Mouse (Mus musculus): Measurements from ENCODE around the gene Sorbs1.

Gene Sorbs1

DNA sequence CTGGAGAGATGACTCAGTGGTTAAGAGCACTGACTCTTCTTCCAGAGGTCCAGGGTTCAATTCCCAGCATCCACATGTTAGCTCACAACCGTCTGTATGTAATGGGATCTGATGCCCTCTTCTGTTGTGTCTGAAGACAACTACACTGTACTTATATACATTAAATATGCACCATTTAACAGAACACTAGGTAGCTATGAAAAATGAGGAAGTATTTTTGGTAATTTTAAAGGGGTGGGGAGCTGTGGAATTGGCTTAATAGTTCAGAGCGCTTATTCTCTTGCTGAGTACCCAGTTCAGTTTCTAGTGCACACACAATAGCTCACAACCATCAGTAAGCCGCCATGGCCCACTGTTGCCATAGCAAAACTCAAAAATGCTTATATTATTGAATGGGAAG lies 2.0 kb upstream of the Sorbs1 start:
- no peak for ATAC-seq (ENCODE audit: insufficient number of reproducible peaks, low FRiP score, low TSS enrichment)

DNA sequence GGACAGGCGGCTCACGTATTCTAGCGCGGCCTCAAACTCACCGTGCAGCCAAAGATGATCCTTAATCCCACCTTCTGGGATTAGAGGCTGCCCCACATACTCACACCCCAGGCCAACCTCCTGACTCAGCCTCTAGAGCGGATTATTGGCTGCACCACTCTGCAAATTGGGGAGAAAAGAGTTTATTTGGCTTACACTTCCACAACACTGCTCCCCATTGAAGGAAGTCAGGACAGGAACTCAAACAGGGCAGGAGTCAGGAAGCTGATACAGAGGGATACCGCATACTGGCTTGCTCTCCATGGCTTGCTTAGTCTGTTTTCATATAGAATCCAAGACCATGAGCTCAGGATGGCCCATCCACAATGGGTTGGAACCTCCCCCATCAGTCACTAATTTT lies 797 bp upstream of the Sorbs1 start:
- ATAC-seq (ENCODE audit: insufficient number of reproducible peaks, low FRiP score, low TSS enrichment) = no peak

DNA sequence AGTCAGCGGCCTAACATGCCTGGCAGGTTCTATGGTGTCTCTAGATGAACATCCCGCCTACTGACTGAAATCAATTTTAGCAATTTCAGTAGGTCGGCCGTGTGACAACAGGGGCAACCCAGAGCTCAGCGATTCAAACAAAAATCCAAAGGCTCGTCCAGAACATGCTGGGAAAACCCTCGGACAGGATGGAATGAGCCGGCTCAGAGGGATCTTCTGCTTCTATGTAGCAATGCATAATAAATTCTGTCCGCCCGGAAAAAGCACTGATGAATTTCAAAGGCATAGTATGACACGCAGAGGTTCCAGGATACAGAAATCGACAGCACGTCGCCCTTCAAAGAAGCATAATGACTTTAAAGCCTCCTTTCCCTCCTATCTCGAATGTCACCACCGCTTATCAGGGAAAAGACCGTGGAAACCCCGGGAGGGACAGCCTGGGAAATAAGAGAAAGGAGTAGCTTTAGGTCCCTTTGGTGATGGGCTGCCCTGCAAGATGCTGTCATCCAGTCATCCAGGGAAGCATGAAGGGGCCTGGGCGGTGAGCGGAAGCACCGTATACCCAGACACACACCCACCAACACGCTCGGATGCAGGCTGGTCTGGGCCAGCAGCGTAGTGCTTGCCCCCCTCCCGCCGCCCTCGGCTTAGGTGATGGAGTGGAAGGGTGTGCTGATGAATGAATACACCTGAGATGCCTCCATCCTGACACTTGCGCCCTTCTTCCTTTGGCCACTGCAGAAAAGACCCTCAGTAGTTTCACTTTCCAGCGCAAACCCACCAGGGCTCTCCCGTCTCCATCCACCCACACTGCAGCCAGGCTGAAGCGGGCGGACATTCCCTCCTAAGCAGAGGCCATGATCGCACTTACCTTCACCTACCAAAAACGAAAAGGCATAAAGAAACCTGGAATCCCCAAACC lies 818 bp downstream of the Sorbs1 start:
- peak; percentile 51 for ATAC-seq (ENCODE audit: insufficient number of reproducible peaks, low FRiP score, low TSS enrichment)

DNA sequence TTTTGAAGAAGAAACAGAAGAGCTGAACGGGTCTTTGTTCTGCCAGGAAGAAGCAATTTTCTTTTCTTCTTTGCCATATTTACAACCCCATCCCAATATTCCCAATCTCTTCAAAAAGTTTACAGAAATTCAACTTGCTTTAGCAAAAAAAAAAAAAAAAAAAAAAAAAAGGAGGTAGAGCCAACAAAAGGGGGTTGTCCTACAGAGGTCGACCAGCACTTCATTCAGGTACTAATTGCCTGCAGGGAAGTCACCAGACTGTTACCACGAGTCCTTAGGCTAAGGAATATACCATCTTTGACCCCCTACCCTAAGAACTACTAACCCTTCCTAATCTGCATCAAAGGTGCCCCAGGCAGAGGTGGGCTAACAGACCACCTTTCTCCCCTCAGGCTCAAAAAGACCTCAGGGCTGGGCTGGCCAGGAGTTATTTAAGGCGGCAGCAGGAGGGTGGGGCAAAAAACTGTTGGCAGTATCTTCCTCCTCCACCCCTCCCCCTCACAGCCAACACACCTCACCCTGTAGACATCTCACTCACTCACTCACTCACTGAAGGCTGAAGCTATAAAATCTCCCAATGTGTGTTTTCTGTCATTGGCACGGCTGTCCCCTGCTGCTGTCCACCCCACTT lies 1.8 kb downstream of the Sorbs1 start:
- no peak for ATAC-seq (ENCODE audit: insufficient number of reproducible peaks, low FRiP score, low TSS enrichment)

DNA sequence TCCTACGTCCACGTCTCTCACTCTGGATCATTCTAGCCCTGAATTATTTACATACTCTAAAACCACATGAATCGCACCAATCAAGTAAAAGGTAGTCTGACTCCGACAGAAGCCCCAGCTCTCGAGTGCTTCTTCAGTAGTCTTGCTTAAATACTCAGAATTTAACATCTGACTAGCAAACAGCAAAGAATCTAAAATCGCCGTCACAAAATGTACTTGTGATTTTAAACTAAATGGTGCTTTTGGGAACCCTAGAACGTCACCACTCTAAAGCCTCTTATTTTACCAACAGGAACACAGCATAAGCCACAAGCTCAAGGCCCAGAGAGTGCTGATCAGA lies 2.5 kb downstream of the Sorbs1 start:
- ATAC-seq (ENCODE audit: insufficient number of reproducible peaks, low FRiP score, low TSS enrichment) = no peak

DNA sequence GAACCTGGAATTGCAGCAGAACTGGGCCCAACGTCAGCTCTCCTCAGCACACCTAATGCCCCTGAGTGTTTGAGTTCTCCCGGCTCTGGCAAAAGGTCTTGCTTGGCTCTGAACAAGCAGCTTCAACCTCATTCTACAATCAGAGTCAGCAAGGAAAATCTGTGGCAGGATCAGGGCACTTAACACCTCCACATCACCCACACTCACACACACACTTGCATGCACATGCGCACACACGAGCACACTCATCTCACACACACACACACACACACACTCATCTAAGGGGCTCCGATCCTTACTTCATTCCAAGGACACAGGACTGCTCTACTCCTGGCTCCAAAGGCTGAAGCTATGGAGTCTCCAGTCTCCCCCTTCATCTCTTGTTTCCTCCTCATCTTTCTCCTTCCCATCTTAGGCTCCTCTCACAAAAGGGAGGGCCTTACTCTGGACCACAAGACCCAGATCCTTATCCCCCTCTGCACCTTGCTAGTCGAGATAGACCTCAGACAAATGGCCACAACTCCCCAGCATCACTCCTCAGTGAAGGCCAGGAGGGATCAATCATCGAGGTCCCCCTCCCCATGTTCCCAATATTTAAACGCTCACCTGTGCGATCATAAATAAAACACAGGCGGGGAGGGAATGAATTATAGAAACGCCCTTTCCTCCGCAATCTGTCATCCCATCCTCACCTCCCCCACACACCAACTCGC lies 3.0 kb downstream of the Sorbs1 start:
- no peak for ATAC-seq (ENCODE audit: insufficient number of reproducible peaks, low FRiP score, low TSS enrichment)

DNA sequence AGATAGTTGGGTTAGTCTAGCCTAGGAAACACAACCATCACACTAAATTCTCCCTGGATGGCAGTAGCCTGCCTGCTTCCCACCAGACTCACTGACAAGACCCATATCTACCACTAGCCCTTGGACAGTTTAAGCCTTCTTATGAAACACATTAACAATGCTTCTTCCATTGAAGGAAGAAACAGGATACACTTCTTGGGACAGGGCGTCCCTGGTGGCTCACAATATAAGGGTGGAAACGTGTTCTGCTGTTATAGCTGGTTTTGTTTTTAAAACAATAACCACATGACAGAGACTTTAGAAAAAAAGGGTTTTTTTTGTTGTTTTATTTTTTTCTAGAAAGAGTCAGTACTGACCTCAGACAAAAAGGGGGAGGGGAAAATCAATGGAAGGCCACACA lies 4.3 kb downstream of the Sorbs1 start:
- no peak for ATAC-seq (ENCODE audit: insufficient number of reproducible peaks, low FRiP score, low TSS enrichment)

DNA sequence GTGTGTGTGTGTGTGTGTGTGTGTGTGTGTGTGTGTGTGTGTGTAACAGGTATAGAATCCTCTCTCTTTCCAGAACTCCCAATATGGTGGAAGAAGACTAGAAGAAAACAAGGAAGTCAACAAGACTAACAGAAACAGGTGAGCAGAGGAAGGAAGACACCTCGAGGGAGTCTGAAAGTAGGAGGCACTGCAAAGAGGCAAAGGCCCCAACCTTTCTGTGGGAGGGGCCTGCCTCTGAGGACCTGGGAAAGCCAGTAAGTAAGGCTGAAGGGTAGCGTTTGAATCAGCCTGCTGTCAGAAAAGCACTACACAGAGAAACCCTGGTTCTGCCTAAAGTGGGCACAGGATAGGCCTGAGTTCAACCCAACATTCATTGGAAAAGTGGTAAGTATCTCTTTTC lies 4.7 kb downstream of the Sorbs1 start:
- ATAC-seq (ENCODE audit: insufficient number of reproducible peaks, low FRiP score, low TSS enrichment) = no peak

DNA sequence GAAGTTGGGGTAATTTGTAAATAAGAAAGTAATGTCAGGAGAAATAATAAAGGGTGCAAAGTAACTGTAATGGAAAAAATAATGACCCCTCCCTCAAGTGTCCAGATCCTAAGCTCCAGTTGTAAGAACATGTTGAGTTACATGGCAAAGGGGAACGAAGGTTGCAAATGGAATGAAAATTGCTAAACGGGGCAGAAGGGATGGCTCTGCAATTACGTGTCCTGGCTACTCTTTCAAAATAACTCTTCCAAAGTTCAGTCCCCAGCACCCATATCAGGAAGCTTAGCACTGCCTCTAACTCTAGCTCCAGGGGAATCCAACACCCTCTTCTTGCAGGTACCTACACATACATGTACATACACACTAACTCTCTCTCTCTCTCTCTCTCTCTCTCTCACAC lies 6.6 kb downstream of the Sorbs1 start:
- ATAC-seq (ENCODE audit: insufficient number of reproducible peaks, low FRiP score, low TSS enrichment) = no peak

DNA sequence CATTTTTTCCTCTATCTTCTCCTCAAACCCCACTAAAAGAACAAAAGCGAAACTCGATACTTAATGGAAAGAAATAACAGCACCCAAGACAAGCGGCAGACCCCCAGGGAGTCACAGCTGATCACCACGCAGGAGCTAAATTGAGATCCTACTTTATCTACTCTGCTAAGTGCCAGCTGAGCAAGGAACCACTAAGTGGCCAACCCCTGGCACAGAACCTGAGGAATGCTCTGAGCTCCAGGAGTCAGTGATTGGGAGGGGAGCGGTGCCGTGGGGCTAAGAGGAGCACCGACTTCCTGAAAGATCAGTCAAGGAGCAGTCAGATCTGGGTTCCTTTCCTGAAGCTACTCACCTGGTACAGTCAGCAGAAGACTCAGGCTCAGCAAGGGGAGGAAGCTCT lies 9.2 kb downstream of the Sorbs1 start:
- ATAC-seq (ENCODE audit: insufficient number of reproducible peaks, low FRiP score, low TSS enrichment) = no peak

DNA sequence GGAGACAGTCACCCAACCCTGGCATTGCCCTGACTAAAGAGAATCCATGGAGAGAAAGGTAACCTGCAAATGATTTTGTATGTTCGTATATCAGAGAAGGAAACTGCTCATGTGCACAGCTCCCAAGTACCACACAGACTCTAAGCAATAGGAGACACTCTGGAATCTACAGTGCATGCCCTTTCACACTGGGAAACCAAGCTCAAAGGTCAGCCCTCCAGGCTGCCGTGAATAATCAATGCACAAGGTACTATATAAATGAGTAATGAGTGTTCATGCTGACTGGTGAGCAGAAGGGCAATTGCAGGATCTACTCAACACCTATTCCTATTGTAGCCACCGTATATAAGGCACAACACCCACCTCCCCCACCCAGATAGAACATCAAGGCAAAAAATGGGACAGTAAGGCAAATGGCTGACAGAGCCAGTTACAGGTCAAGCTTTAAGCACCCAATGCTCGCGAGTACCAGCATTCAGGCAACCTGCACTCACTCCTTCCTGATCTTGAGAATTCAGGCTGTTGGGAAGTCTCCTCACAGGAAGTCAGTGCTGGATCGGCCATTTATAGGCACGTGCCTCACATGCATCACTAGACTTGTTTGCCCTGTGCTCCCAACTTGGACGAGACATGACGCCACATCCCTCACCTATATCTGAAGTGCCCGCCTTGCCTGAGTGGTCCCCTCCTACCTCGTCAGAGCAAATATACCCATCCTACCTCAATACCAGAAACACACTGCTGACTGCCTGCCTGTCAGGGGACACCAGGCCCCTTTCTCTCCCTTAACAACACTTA lies 13.4 kb downstream of the Sorbs1 start:
- ATAC-seq (ENCODE audit: insufficient number of reproducible peaks, low FRiP score, low TSS enrichment) = no peak

DNA sequence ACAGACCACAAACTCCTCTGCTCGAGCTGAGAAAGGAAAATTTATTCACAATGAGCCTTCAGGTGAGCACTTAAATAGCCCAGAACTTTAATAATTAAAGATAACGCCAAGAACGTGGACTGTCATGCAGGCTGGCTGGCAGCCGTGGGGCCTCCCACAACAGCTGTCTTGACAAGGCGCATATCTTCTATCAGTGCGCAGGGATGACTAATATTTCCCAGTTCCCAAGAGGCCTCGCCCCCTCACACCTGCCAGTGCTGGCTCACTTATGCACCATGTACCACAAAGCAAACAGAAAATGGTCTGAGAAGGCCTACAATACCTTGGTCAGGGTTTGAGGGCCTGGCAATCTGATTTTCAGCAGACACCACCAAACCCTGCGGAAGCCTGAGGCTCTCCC lies 14.4 kb downstream of the Sorbs1 start:
- ATAC-seq (ENCODE audit: insufficient number of reproducible peaks, low FRiP score, low TSS enrichment) = no peak

DNA sequence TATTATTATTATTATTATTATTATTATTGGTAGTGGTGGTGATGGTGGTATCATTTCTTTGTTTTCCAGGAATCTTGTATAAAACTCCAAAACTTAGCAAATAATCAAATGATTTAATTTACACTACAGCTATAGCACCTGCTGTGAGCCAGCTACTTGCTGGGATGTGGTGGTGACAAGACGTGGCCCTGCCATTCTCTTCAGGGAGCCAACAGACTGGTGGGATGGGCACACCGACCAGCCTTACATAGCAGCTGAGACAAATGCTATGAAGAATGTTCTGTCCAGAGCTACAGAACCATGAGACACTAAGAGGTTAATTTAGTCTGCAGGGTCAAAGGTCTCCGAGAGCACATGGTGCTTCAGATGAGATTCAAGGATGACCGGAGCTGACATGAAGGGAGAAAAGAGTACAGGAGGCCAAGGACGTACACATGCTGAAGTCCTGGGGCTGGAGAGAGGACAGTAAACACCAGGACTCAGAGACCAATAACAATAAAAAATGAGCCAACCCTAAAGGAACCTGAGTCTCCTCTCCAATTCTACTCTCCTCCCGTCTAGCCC lies 15.3 kb downstream of the Sorbs1 start:
- ATAC-seq (ENCODE audit: insufficient number of reproducible peaks, low FRiP score, low TSS enrichment) = no peak

DNA sequence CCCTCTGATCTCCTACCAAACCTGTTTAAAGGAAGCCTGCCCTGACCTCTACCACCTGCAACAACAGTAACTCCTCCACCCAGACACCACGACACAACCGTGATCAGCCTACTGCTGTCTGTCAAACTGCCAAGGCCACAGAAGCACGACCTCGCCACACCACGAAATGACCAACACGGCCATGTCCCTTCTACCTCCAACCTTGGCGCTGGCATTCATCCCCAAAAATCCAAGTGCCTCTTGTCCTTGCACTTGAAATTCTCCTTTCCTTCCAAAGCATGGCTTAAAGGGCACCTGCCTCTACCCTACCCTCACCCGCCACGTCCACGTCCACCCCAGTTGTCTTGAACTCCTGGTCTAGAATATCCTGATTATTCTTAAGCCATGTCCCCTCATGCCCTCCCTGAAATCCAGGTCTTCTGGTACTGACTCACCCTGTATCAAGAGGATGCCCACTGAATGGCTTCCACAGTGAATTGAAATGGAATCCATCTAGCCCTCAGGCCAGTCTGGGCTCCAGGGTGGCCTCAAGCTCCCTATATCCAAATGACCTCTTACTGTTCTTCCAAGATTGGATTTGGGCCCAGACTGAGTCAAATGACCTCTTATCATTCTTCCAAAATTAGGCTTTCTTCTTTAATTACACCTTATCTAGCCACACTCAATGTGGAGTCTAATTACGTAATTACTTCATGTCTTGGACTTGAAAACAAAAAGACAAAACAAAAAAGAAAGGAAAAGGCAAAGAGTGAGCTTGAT lies 16.9 kb downstream of the Sorbs1 start:
- no peak for ATAC-seq (ENCODE audit: insufficient number of reproducible peaks, low FRiP score, low TSS enrichment)

DNA sequence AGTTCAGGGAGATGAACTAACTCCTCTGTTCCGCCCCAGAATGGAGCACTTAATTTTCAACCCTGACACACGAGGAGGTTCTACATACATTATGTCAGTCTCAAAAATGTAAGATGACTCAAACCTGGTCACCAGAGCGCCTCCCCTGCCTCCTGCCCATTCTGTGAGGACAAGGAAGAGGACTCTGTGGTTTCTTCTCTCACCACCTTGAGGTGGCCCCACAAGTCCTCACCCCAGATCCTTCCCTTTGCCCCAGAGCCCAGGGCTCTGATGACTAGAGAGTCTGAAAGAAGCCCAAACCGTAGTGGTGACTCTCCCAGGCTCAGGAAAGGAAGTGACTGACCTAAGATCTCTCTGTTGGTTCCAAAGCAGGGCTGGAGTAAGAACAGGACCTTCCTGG lies 17.5 kb downstream of the Sorbs1 start:
- ATAC-seq (ENCODE audit: insufficient number of reproducible peaks, low FRiP score, low TSS enrichment) = no peak

DNA sequence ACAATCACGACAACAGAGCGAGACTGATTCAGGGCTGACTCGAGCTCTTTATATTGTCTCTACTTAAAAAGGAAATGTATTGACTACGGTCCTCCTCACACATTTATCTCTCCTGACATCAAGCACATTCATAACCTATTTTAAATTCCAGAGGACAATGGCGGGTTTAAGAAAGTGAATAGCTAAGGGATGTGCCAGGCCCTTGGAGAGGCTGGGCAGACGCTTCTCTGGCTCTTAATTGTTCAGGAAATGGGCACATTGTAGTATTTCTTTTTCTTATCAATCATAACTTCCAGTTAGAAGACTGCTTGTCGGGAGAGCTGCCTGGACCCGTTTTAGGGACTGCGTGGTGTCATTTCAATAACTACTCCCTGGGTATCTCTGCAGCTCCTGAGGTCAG lies 20.7 kb downstream of the Sorbs1 start:
- no peak for ATAC-seq (ENCODE audit: insufficient number of reproducible peaks, low FRiP score, low TSS enrichment)

DNA sequence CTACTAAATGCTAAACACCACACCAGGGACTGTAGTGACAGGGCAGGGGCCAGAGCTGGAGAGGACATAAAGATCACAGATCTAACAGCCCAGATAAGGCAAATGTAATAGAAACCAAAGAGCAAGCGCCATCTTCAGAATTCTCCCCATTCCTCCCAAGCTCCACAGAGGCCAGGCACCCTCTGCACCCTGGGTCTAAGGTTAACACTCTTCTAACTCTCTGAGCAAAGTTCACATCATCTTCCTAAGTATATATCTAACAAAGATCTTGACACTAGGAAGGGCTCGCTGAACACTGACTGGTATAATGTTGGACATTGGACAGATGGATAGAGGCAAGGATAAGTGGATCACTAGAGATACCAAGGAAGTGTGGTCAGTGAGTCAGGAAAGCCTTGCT lies 22.1 kb downstream of the Sorbs1 start:
- no peak for ATAC-seq (ENCODE audit: insufficient number of reproducible peaks, low FRiP score, low TSS enrichment)

DNA sequence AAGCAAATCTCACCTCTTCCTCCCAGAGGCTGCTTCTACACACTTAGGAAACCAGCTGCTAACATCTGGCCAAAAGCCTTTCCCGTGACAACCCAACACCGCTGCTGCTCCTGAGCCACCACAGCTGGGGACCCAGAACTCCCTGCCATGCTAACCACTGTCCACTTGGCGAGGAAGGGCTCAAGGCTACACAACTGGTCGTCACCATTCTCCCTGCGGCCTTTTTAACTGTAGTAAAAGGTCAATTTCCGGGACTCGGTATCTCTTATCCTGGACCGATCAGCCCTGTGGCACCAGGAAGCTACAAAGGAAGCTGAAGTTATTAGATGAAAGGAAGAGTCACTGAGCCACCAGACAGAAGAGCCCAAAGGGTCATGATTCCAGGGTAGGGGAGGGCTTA lies 22.8 kb downstream of the Sorbs1 start:
- ATAC-seq (ENCODE audit: insufficient number of reproducible peaks, low FRiP score, low TSS enrichment) = no peak

DNA sequence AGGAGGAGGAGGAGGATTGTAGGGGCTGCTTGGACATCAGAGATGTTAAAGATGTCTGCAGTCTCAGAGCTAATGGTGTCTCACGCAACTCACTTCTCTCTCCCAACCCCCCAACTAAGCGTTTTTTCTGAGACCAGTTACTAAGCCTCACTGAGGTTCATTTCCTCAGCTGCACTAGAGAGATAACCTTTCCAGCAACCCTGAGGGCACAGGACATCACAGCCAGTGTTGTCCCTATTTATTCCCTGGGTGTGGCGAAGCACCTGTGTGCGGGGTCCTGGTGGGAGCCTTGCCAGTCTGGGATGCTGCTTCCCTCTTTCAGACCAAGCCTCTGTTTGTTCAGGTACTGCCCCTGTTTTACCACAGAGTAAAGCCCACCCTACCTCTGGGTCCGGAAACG lies 23.9 kb downstream of the Sorbs1 start:
- ATAC-seq (ENCODE audit: insufficient number of reproducible peaks, low FRiP score, low TSS enrichment) = no peak
